Mouse (Mus musculus): Measurements from ENCODE around the gene Arhgap44. TPM values are rescaled to one million over a fixed set of nuclear protein-coding genes. Genes with fewer than 3 reads are reported as not detected.

Arhgap44 gene
- polyA plus RNA-seq, 1 experiment from 2014 or later: 10.3 TPM

GRCm38 (mm10) chr11:65065201-65065600, 97.6 kb downstream of the Arhgap44 start:
- Histone ChIP-seq H3K4me3 (no peak overlapping the region), H3K36me3 (0 out of 2 replicates have a peak, but pooled peaks cover 6% of the 10 kb centered on the region), H3K9ac (no peak overlapping the region), H3K27ac (replicated peaks) (no peak overlapping the region), H3K4me1 (replicated peaks) (no peaks in the 10 kb centered on the region), H3K4me2 (no peak overlapping the region), H3K9me3 (no peaks in the 10 kb centered on the region), H3K27me3 (no peaks in the 10 kb centered on the region)
- no peak for ATAC-seq (ENCODE audit: low read depth)
- 89% methylated on average over 13 of the region's 13 CpGs for WGBS

GRCm38 (mm10) chr11:65061437-65061836, 101.3 kb downstream of the Arhgap44 start:
- Histone ChIP-seq H3K27ac (replicated peaks) (no peak overlapping the region), H3K9me3 (no peaks in the 10 kb centered on the region), H3K4me2 (no peak overlapping the region), H3K9ac (no peak overlapping the region), H3K36me3 (no peaks in the 10 kb centered on the region), H3K27me3 (no peaks in the 10 kb centered on the region), H3K4me3 (no peak overlapping the region), H3K4me1 (replicated peaks) (0 out of 2 replicates have a peak, but pooled peaks cover 4% of the 10 kb centered on the region)
- ATAC-seq (ENCODE audit: low read depth): no peak
- 63% methylated on average over 3 of the region's 3 CpGs for WGBS

- Histone ChIP-seq H3K4me2 (no peak overlapping the region), H3K36me3 (no peaks in the 10 kb centered on the region), H3K27me3 (no peaks in the 10 kb centered on the region), H3K4me1 (replicated peaks) (0 out of 2 replicates have a peak, but pooled peaks cover 4% of the 10 kb centered on the region), H3K9ac (no peak overlapping the region), H3K27ac (replicated peaks) (no peak overlapping the region), H3K4me3 (no peak overlapping the region), H3K9me3 (no peaks in the 10 kb centered on the region)
- ATAC-seq (ENCODE audit: low read depth): no peak
- WGBS: 91% methylated on average over 12 of the region's 12 CpGs
These were observed 103.2 kb downstream of the Arhgap44 start for GRCm38 (mm10) chr11:65059531-65059930.

GRCm38 (mm10) chr11:65058224-65058908, 104.4 kb downstream of the Arhgap44 start:
- H3K36me3 ChIP-seq: no peaks in the 10 kb centered on the region
- H3K9me3 ChIP-seq: no peaks in the 10 kb centered on the region
- no peak overlapping the region for H3K4me3 ChIP-seq
- H3K27me3 ChIP-seq: no peaks in the 10 kb centered on the region
- H3K27ac ChIP-seq (replicated peaks): no peak overlapping the region
- 70% methylated on average over 7 of the region's 7 CpGs for WGBS
- H3K9ac ChIP-seq: no peak overlapping the region
- 0 out of 2 replicates have a peak, but pooled peaks cover 8% of the 10 kb centered on the region for H3K4me1 ChIP-seq (replicated peaks)
- H3K4me2 ChIP-seq: no peak overlapping the region
- ATAC-seq (ENCODE audit: low read depth): no peak

- H3K4me1 ChIP-seq (replicated peaks): 0 out of 2 replicates have a peak, but pooled peaks cover 8% of the 10 kb centered on the region
- H3K4me2 ChIP-seq: no peak overlapping the region
- H3K36me3 ChIP-seq: no peaks in the 10 kb centered on the region
- 81% methylated on average over 7 of the region's 7 CpGs for WGBS
- H3K9ac ChIP-seq: no peak overlapping the region
- no peaks in the 10 kb centered on the region for H3K9me3 ChIP-seq
- H3K27ac ChIP-seq (replicated peaks): no peak overlapping the region
- no peaks in the 10 kb centered on the region for H3K27me3 ChIP-seq
- ATAC-seq (ENCODE audit: low read depth): no peak
- H3K4me3 ChIP-seq: no peak overlapping the region
These were observed 107.2 kb downstream of the Arhgap44 start for GRCm38 (mm10) chr11:65055596-65055995.

GRCm38 (mm10) chr11:65054216-65054615, 108.5 kb downstream of the Arhgap44 start:
- Histone ChIP-seq H3K27me3 (no peaks in the 10 kb centered on the region), H3K9ac (no peak overlapping the region), H3K27ac (replicated peaks) (no peak overlapping the region), H3K4me1 (replicated peaks) (peaks cover 14% of the 10 kb centered on the region), H3K4me3 (no peak overlapping the region), H3K36me3 (no peaks in the 10 kb centered on the region), H3K4me2 (no peak overlapping the region), H3K9me3 (no peaks in the 10 kb centered on the region)
- WGBS: 62% methylated on average over 5 of the region's 5 CpGs
- ATAC-seq (ENCODE audit: low read depth): no peak

- peaks cover 9% of the 10 kb centered on the region for H3K4me1 ChIP-seq (replicated peaks)
- no peak overlapping the region for H3K9ac ChIP-seq
- H3K27ac ChIP-seq (replicated peaks): no peak overlapping the region
- WGBS: 97% methylated on average over 5 of the region's 5 CpGs
- H3K27me3 ChIP-seq: no peaks in the 10 kb centered on the region
- H3K4me3 ChIP-seq: no peak overlapping the region
- no peak for ATAC-seq (ENCODE audit: low read depth)
- no peak overlapping the region for H3K4me2 ChIP-seq
- H3K9me3 ChIP-seq: no peaks in the 10 kb centered on the region
- H3K36me3 ChIP-seq: no peaks in the 10 kb centered on the region
These were observed 111.9 kb downstream of the Arhgap44 start for GRCm38 (mm10) chr11:65050819-65051218.

GRCm38 (mm10) chr11:65049090-65049489, 113.7 kb downstream of the Arhgap44 start:
- H3K4me1 ChIP-seq (replicated peaks): peaks cover 8% of the 10 kb centered on the region
- no peak overlapping the region for H3K4me2 ChIP-seq
- H3K27ac ChIP-seq (replicated peaks): peak overlapping the region; percentile 13; the same call in 1 of the 2 replicates
- no peak overlapping the region for H3K9ac ChIP-seq
- no peak overlapping the region for H3K4me3 ChIP-seq
- H3K36me3 ChIP-seq: no peaks in the 10 kb centered on the region
- no peaks in the 10 kb centered on the region for H3K27me3 ChIP-seq
- WGBS: 81% methylated on average over 7 of the region's 7 CpGs
- H3K9me3 ChIP-seq: no peaks in the 10 kb centered on the region
- ATAC-seq (ENCODE audit: low read depth): no peak

GRCm38 (mm10) chr11:65040556-65040955, 122.2 kb downstream of the Arhgap44 start:
- no peak overlapping the region for H3K9ac ChIP-seq
- no peak overlapping the region for H3K4me3 ChIP-seq
- no peak for ATAC-seq (ENCODE audit: low read depth)
- H3K36me3 ChIP-seq: peaks cover 7% of the 10 kb centered on the region; the same call in 1 of the 2 replicates
- no peak overlapping the region for H3K27ac ChIP-seq (replicated peaks)
- H3K4me1 ChIP-seq (replicated peaks): peaks cover 5% of the 10 kb centered on the region; the same call in 1 of the 2 replicates
- 81% methylated on average over 6 of the region's 6 CpGs for WGBS
- H3K9me3 ChIP-seq: no peaks in the 10 kb centered on the region
- H3K4me2 ChIP-seq: no peak overlapping the region
- H3K27me3 ChIP-seq: no peaks in the 10 kb centered on the region

- no peak for ATAC-seq (ENCODE audit: low read depth)
- Histone ChIP-seq H3K36me3 (peaks cover 13% of the 10 kb centered on the region; the same call in 1 of the 2 replicates), H3K27me3 (no peaks in the 10 kb centered on the region), H3K9me3 (no peaks in the 10 kb centered on the region), H3K9ac (no peak overlapping the region), H3K4me1 (replicated peaks) (peaks cover 5% of the 10 kb centered on the region; the same call in 1 of the 2 replicates), H3K4me2 (no peak overlapping the region), H3K4me3 (no peak overlapping the region), H3K27ac (replicated peaks) (no peak overlapping the region; the same call in 1 of the 2 replicates)
- 63% methylated on average over 12 of the region's 12 CpGs for WGBS
These were observed 123.2 kb downstream of the Arhgap44 start for GRCm38 (mm10) chr11:65039517-65040095.

- no peak overlapping the region for H3K27ac ChIP-seq (replicated peaks)
- 51% methylated on average over 2 of the region's 2 CpGs for WGBS
- H3K4me1 ChIP-seq (replicated peaks): peaks cover 5% of the 10 kb centered on the region; the same call in 1 of the 2 replicates
- H3K36me3 ChIP-seq: peaks cover 14% of the 10 kb centered on the region; the same call in 1 of the 2 replicates
- ATAC-seq (ENCODE audit: low read depth): no peak
- H3K4me2 ChIP-seq: no peak overlapping the region
- H3K4me3 ChIP-seq: no peak overlapping the region
- no peak overlapping the region for H3K9ac ChIP-seq
- no peaks in the 10 kb centered on the region for H3K9me3 ChIP-seq
- H3K27me3 ChIP-seq: no peaks in the 10 kb centered on the region
These were observed 123.8 kb downstream of the Arhgap44 start for GRCm38 (mm10) chr11:65038996-65039395.

GRCm38 (mm10) chr11:65032221-65032620, 130.5 kb downstream of the Arhgap44 start:
- no peaks in the 10 kb centered on the region for H3K9me3 ChIP-seq
- 94% methylated on average over 7 of the region's 7 CpGs for WGBS
- no peak for ATAC-seq (ENCODE audit: low read depth)
- H3K4me2 ChIP-seq: no peak overlapping the region
- H3K36me3 ChIP-seq: peaks cover 12% of the 10 kb centered on the region; the same call in 1 of the 2 replicates
- H3K27ac ChIP-seq (replicated peaks): no peak overlapping the region
- no peak overlapping the region for H3K9ac ChIP-seq
- H3K4me1 ChIP-seq (replicated peaks): no peaks in the 10 kb centered on the region
- H3K4me3 ChIP-seq: no peak overlapping the region
- H3K27me3 ChIP-seq: no peaks in the 10 kb centered on the region

Data from neural tube, embryonic 13.5 days (tissue).